Mouse (Mus musculus) kidney, adult 9 months (tissue): ENCODE data around the gene Tpcn2.

Source experiments
- DNase-seq: peaks from one replicate; pipeline ENCODE4 v3.0.0; 2022

Tpcn2 gene

DNA sequence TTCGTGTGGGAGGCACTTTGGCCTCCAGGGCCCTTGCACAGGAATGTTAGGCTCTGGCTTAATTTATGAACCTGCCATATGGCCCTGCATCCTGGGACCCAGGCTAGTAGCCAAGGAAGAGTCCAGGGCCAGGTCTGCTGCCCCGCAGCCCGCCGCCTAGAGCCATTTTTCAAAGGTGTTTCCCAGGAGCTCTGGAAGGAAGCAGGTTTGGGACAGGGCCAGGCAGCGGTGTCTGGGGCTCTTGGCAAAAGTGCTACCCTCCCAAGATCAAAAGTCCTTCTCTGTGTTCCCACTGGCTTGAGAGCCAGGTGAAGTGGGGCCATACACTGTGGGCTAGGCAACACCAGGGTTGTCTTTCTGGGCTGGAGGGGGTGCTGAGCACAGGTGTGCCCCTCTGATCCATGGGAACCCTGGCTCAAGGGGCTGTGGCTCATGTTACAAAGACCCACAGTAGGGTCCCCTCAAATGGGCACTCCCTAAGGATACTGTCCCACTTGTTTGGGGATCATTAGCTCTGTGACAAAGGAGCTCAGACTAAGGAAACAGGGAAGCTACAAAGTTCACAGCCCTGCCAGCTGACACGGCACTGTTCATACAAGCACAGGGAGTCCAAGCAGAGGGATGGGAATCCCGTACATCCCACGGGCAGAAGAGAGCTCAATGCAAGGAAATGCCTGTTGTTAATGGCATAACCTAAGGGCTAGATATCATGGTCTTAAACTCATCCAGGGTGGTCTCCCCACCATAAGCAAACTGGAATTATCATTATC is 43.9 kb downstream of the Tpcn2 start:
- peak; percentile 88 for DNase-seq

DNA sequence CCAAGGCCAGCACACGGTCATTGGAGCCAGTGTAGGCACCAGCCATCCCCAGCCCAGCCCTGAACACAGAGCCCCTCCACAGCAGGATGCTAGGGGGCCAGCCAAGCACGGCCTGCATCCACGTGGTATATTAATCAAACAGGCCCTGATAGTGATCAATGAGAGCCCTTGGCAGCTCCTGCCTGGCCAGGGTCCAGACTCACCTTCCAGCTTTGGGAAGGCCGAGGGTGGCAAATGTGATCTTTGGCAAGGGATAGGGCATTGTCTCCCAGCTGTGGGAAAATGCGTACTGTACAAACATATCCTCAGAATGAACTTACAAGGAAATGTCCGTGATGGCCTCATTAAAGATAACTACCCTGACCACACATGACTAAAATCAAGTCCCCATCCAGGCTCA is 44.7 kb downstream of the Tpcn2 start:
- peak; percentile 64 for DNase-seq

DNA sequence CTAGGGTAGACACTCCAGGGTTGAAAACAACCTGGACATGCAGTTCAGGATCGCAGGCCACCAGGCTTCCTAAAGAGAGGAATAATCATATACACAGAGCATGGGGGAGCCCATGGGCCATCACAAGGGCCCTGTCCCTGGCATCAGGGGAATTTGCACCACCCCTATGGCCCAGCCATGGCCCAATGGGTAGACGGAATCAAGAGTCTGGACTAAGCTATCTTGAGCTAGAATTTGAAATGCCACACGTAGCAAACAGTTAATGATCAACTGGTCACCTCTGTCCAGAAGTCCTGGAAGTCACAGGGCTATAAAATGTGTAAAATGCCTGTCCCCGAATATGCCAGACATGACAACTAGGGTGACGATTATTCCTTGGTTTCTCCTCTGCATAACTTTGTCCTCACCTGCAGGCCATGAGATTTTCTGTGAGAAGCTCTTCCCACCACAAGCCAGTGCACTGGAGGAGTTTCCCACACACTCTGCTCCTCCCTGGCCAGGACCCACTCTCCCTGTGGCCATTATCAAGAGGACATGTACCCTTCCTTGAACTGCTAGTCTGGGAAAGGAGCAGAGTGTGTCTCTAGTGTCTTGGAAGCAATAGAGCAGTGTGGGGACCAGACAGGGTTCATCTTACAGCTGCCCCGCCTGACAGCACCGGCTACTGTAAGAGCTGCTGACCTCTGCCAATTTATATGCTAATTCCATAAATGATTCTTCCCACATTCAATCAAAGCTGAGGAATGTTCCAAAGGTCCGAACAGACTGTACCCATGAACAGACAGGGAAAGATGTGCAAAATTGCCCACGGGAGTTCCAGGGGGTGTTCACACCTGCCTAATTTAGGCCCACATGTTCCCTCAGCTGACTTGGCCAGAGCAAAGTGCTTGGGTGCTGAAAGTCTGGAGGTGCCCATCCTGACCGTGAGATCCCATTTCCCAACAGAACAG is 48.7 kb downstream of the Tpcn2 start:
- peak; percentile 94 for DNase-seq

DNA sequence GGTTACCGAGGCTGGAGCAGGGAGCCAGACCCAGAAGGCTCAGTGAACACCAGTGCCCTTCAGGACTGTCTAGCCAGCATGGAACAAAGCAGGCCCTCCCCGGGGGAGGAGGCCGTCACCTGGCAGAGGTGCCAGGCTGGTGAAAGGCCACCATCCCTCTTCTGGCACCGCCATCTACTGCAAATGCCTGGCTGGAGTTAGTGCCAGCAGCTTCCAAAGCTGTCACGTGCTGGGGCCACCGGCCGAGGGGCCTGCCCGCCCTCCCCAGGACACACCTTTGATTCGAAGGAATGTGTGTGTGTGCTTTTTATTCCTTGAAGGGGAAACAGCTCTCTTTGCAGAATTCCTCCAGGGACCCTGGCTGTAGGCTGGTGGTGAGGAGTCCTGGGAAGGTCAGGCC is 52.2 kb downstream of the Tpcn2 start:
- peak; percentile 98 for DNase-seq

DNA sequence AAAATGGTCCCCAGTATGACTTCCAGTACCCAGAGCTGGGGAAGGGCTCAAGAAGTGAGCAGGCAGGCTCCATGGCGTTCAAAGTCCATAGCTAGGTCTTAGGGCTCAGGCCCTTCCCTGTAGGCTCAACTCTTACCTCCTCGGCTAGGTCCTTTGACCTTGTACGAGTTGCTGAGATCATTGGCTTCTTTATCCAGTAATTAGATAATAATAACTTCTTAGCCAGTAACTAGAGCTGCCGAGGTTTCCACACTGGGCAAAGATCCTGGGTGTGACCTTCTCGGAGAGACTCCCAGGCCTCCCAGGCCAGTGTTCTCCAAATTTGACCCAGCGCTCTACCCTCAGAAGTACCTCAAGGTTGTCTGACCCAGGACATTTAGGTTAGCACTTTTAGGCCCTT is 57.2 kb downstream of the Tpcn2 start:
- peak; percentile 86 for DNase-seq

DNA sequence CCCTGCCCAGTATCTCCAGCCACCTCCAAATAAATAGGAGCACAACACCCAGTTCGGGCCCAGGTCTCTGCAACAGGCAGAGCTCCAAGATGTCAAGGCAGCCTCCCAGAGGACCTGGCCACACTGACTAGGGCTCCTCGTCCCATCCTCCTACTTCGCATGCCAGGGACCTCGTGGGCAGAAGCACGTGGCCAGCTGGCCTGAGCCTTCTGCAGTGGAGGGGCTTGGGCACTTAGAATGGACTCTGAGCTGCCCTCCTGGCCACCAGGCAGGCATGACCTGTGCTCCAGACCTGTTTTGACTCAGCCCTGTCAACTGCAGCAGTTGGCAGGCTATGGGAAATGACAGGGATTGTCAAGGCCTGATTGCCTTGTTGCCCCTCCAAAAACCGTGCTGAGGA is 58.2 kb downstream of the Tpcn2 start:
- peak; percentile 90 for DNase-seq

DNA sequence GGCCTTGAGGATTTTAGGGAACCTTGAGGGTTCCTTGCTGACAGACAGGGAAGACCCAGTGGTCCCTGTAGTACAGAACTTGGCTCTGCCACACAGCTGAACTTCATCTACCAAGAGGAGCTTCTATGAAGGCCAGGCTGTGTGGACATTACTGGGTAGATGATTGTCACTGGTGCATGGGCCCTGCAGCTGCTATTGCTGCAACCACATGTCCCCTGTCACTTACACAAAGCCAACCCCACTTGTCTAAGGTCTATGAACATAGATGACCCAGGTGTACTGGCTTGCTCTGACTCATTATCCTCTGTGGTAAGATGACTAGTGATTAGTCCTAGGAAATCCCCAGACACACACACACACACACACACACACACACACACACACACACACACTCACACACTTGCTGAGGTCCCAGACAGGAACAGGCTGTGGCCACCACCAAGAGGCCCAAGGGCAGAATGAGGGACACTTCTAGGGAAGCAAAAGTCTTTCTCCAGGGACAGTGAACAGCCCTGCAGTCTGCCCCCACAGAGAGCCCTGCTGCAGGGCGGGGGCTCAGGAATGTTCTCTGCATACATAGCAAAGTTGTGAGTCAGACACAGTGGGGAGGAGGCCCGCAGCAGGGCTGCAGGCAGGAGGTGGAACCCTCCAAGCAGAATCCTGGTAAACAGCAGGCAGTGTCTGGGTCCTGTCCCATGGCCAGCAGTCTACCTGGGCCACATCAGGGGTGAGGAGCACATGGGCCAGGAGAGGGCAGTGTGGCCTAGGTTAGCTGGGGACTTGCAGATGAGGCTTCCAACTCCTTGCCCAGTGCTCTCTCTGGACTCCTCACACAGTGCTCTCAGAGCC is 61.7 kb downstream of the Tpcn2 start:
- peak; percentile 79 for DNase-seq

DNA sequence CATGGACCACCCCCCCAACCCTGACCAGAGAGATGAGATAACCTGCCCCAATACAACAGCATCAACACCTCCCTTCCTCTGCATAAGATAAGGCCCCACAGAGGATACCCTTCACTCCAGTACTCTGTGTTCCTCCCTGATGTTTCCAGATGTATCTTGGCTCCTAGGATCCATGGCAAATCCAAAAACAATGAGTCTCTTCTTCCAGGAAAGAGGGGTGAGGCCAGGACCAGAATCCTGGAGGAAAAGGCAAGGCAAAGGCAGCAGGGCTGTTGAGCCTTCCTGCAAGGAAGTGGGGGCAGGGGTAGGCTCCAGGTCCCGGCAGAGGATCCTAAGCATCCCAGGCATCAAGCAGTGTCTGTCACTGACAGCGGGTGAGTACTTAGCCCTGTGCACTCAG is 62.5 kb downstream of the Tpcn2 start:
- no peak for DNase-seq

DNA sequence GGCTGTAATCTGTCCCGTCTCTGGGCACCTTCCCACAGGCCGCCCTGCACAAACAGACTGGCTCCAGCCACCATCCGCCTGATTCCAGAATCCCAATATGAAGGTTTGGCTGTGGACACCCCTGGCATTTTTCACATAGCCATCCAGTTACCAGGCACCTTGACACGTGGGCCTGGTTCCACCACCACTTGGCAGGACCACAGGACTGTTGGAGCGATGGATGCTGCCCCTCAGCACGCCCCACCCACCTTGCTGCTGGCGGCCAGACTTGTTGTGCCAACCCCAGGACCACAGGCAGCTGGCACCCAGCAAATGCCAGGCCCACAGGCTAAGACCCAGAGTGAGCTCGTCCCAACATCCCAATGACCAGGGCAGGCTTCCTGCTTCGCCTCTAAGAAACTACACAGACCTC is 64.4 kb downstream of the Tpcn2 start:
- peak; percentile 50 for DNase-seq

DNA sequence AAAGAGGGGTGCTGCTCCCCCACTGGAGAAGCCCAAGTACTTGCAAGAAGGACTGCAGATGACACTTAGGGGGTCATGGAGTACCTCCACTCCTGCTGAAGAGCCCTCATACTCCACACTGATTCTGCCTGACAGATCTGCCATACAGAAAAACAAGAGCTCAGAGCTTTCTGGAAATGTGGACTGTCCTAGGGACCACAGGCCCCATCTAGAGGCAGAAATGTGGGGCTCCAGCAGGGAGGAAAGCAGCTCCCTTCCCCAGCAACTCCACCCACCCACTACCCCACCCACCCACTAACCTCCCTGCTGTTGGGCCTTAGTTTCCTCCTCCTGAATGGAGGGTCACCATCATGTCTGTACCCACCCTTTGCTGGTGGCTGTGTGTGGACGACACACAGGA is 67.2 kb downstream of the Tpcn2 start:
- peak; percentile 47 for DNase-seq

DNA sequence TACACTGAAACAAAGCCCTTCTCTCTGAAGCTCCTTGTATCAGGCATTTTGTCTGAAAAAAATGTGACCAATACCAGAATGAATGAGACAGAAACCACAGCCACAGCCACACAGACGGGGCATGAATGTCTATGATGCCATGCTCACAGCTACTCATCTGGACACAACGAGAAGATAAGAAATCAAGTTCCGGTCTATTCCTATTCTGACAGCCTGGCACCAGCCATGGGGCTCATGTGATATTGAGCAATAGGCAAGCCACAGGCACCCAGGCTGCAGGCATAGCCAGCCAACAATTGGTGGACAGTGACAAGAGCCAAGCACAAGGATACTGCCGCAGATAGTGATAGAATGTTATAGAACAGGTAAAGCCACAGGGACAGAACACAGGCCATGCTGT is 68.3 kb downstream of the Tpcn2 start:
- no peak for DNase-seq

DNA sequence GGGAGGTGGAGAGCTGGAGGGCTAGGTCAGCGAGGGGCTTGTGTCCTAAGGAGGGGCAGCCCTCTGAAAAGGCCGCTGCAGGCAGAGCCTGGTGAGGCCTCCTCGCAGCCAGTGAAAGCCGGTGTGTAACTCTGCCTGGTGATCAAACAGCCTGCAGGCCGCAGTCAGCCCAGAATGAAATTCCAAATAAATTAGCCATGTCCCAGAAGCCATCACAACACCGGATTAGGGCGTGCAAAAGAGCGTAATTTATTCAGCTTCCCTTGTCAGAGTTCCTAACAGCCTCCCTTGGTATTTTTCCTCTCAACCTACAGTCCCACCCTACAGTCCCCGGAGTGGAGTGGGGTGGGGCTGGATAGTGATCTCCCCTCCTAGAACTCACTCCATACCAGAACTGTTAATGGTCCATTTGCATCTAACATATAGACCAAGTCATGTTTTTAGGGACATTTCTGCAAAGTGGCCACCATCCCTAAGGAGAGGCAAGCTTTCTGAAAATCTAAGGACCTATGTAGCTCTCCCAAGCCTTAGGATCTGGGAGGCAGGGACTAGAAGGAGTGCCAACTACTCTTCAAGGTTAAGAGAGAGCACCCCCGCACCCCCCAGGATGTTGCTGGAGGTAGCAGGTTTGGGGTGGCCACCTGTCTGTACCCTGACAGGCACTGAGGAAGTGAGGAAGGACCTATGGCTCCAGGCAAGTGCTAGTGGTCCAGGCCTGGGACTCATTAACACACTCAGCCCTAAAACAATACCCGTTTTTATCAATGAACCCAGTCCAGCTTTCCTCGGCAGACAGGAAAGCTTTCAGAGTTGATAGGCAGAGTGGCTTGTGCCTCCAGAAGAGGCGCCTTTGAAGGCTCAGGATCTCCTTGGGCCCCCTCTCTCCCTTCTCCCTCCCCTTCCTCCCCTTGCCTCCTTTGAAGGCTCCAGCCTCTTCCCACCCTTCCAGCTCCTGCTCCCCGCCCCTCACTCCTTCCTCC is 71.8 kb downstream of the Tpcn2 start:
- DNase-seq, result peak; percentile 39

DNA sequence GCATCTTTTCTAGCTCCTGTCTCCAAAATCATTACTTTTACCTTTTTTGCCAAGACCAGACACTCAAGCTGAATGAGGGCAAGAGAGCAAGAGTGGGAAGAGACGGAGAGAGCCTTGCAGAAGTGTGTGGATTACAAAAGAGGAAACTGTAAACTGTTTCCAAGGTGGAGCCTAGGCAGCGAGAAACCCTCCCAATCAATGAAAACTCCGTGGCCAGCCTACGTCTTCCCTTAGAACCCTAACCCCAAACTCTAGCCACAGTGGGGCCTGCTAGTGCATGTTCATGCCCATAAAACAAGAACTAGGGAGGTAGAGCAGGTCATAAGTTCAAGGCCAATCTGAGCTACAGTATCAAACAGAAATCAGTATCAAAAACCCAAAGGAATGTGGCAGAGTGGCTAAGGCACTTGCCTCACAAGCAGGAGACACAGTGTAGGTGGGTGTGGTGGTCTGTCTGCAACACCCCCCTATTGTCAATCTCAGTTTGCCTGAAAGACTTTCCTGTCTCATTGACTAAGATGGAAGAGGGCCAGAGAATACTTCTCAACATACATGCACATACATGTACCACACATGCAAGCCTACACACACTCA is 73.2 kb downstream of the Tpcn2 start:
- DNase-seq, result no peak

DNA sequence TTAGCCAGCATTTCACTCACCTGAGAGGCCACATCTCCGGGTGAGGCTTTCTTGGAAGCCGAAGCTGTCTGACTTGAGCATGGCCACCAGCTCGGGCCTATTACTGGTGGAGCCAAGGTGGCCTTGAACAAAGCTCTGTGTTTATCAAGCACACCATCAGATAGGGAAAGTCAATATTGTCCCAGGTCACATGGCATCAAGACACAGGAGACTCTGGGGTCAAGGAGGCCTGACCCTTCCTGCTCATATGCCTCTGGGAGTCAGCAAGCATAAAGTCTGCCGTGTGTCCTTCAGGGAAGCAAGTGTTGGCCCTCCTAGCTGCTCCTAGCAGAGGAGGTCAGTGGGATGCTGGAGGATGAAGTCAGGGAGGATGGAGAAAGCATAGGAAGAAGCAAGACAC is 75.8 kb downstream of the Tpcn2 start, which contains the start of gene 1810010D01Rik:
Gene 1810010D01Rik, minus strand, starts transcription at position 114 of the 400 bp plus-strand sequence.
- no peak for DNase-seq

DNA sequence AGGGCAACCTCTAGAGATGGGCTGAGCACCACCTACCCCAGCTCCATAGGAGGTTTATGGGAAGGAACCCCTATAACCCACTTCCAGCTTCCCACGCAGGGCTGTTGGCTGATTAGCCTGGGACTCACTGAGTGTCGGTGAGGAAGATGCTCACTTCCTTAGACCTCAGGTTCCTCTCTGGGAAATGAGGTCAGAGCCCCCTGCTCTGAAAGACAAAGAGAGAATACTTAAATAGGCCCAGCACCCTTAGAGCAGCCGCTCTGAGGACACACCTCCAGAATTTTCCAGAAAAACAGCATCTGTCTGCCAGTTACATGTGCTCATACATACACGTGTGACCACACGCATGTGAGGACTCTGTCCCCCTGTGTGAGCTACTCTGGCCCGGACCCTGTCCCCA is 77.0 kb downstream of the Tpcn2 start:
- no peak for DNase-seq

DNA sequence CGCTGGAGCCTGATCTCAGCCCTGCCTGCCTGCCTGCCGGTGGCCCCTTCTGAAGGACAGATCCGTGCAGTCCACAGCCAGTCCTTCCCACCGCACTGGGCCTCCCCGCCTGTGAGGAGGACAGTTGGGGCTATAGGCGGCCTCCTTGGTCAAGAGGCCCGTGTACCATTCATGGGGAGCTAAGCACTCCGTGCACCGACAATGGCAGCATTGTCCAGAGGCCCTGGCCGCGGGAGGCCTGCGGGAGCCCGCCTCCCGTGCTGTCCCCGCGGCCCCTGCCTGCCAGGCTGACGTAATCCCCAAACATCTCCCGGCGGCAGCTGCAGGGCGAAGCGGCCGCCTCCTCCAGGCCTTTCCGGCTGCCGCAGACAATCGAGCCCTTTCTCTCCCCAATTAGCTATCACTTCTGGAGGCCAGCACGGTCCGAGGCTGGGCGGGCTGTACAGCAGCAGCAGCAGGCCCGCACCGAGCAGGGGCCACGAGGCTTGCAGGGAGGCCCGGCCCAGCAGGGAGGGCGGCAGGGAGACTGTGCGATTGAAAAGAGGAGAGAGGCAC is 77.7 kb downstream of the Tpcn2 start:
- peak; percentile 54 for DNase-seq

DNA sequence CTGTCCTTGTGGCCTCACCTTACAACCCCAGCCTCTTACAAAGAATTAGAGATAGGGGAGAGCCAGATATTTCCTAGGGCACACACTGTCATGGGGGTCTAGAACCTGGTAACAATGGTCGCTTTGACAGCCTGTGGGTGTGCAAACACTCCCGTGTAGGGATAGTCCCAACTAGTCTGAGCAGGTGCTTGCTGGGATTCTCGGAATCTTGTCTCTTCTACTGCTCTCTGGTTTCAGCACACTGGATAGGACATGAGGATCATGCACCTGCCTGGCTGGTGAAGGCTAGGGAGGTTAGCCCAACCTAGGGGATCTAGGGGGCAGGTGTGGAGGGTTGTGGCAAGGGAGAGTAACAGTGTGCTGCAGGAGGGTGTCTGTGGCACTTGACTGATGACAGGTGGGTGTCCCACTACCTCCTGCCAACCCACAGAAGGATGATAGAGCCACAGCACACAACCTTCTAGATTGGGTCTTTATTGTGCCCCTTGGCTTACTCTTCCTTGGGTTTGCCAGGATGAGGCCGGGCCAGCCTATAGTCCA is 78.4 kb downstream of the Tpcn2 start:
- no peak for DNase-seq

DNA sequence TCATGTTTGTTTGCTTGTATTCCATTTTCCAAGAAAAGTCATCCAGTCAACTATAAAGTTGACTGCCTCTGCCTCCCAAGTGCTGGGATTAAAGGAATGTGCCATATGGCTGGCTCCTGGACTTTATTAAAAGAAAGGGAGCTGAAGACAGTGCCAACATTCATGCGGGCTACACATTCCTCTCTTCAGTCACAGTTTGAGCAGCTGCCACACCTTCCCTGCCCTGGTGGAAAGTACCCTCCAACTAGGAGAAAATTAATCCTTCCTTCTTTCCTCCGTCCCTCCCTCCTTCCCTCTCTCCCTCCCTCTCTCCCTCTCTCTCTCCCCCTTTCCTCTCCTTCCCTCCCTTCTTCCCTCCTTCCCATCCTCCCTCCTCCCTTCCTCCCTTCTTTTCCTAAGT is 84.1 kb downstream of the Tpcn2 start:
- DNase-seq, result no peak

DNA sequence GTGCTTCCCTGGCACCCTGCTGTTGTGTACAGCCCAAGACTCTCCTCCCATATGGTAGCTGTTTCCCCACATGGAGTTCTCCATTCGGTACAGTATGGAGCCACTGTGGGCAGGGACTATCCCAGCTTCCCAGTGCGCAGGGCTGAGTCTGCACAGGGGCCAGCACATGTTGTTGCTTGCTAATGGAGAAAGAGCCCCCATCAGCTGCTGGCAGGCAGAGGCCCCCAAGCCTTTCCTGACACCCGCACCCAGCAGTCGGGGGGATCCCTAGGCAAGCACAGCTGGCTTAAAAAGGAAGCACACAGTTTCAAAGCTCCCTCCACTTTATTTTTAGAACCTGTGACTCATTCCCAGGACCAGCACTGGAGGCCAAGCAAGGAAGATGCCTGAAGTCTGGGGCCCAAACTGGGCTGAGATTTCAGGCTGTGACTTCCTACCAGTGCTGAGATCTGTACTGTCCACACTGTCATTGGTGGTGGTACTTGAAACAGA is 85.5 kb downstream of the Tpcn2 start:
- no peak for DNase-seq

DNA sequence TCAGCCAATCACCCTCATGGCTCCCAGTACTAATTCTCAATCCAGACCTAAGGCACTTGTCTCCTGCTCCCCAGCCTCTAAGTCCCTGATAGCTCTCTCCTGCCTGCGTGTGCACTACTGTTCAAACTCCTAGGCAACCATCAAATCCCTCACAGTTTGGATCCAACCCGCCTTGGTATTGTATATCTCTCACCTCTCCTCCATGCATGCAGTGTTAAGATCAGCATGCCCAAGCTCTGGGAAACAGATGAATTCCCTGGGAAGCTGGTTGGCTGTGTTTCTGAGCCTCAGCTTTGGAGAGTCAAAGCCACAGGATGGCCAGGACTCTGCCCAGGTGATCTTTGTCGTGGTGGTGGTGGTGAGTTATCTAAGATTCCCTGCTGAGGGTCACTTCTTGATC is 86.1 kb downstream of the Tpcn2 start:
- DNase-seq, result no peak

DNA sequence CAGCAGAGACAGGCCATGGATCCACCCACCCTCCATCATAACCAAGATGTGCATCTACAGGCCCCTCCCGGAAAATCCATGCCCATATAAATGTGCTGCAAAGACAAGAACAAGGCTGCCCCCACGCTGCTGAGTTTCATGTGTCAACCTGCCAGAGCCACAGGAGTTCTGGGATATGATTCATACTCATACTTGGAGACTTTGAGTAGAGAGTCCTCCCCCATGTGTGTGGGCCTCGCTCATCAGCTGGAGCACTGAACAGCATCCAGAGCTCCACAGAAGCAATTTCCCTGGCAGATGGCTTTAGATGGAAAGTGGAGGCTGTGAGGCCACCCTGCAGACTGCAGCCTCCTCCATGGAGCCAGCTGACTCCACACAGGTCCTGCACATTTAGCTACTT is 86.8 kb downstream of the Tpcn2 start:
- DNase-seq, result no peak
